Mouse (Mus musculus): ENCODE measurements around the gene Fbxo24.

GRCm38 (mm10) chr5:137629306-137629721 lies 512 bp upstream of the Fbxo24 start:
- TF ChIP-seq POLR2A (IDR thresholded peaks at IDR 0.05; ENCODE audit: borderline replicate concordance, extremely low read depth, insufficient read depth, insufficient read length, poor library complexity, severe bottlenecking) (no peak), CTCF (IDR thresholded peaks at IDR 0.05; ENCODE audit: borderline replicate concordance, extremely low read depth, insufficient read depth, insufficient read length) (no peak)

Measured in brain, embryonic 14.5 days (tissue).